Mouse (Mus musculus): ENCODE data around the gene Llcfc1. TPM values are rescaled to one million over a fixed set of nuclear protein-coding genes. Genes with fewer than 3 reads are reported as not detected.

Gene Llcfc1
- not detected in 2 replicates for polyA plus RNA-seq (2016; fragmentation: Nextera tagmentation; extraction: Ambion mirVana)

GRCm38 (mm10) chr6:41684131-41684530 is at the start of gene Llcfc1:
Llcfc1 (plus strand) TSS chr6:41684431.
- ATAC-seq (ENCODE audit: low FRiP score) = no peak
- Histone ChIP-seq H3K4me2 (replicated peaks) (no peak within 1 kb of the TSS), H3K36me3 (no peaks in the 10 kb centered on the region), H3K27me3 (no peaks in the 10 kb centered on the region), H3K27ac (no peak within 1 kb of the TSS), H3K9me3 (replicated peaks) (no peaks in the 10 kb centered on the region), H3K9ac (no peak within 1 kb of the TSS), H3K4me1 (no peaks in the 10 kb centered on the region), H3K4me3 (no peak within 1 kb of the TSS)
- WGBS = 96% methylated on average over 2 of the region's 2 CpGs

DNA sequence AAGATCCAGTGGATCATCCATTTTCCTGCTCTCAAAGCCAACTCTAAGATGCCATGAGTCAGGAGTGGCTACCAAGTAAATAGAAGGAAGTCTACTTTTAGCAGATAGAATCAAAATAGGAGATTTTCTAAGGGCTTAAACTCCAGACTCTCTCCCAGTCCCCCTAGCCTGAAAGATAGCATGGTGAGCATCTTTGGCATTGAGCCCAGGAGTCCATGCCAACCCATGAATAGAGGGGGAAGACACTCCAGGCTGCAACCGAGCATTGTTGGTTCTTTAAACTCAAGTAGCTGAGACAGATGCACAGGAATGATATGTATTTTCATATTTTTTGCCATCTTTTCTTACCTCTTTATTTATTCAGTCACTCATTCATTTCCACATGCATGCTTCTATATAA is 49.0 kb upstream of the Llcfc1 start:
- no peak for ATAC-seq (ENCODE audit: low FRiP score)
- H3K27ac ChIP-seq = no peak overlapping the region
- no peak overlapping the region for H3K9ac ChIP-seq
- H3K4me3 ChIP-seq = no peak overlapping the region
- peaks cover 6% of the 10 kb centered on the region; the same call in 1 of the 2 replicates for H3K4me1 ChIP-seq
- H3K27me3 ChIP-seq = no peaks in the 10 kb centered on the region
- H3K4me2 ChIP-seq (replicated peaks) = no peak overlapping the region
- H3K9me3 ChIP-seq (replicated peaks) = no peaks in the 10 kb centered on the region
- no peaks in the 10 kb centered on the region for H3K36me3 ChIP-seq
- 46% methylated on average over 1 of the region's 1 CpGs for WGBS

DNA sequence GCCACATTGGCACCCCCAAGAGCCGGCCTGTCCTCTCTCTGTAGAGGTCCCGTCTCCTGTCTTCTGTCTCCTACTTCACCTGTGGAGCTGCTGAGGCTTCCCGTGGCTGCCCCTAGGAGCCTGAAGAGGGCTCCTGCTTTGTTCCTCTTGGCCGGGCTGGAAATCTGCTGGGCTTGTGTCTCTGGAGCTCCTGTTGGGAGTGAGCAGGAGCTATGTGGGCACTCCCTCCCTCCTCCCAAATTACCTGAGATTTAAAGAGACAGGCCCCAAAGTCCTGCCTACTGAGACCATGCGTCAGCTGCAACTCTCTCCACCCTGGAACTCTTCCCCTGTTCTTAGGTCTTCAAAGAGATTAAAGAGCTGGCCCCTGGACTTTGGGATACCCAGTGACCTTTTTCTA is 48.1 kb upstream of the Llcfc1 start, which contains the start of gene Trpv6:
Gene Trpv6, minus strand, starts transcription at position 228 of the 400 bp plus-strand sequence.
- no peaks in the 10 kb centered on the region for H3K36me3 ChIP-seq
- 26% methylated on average over 5 of the region's 5 CpGs for WGBS
- no peak within 1 kb of the TSS for H3K4me3 ChIP-seq
- H3K9me3 ChIP-seq (replicated peaks) = no peaks in the 10 kb centered on the region
- peaks cover 6% of the 10 kb centered on the region; the same call in 1 of the 2 replicates for H3K4me1 ChIP-seq
- no peaks in the 10 kb centered on the region for H3K27me3 ChIP-seq
- no peak for ATAC-seq (ENCODE audit: low FRiP score)
- H3K4me2 ChIP-seq (replicated peaks) = no peak within 1 kb of the TSS
- H3K27ac ChIP-seq = no peak within 1 kb of the TSS
- H3K9ac ChIP-seq = no peak within 1 kb of the TSS

GRCm38 (mm10) chr6:41637393-41637792 is 46.8 kb upstream of the Llcfc1 start:
- no peaks in the 10 kb centered on the region for H3K36me3 ChIP-seq
- H3K27me3 ChIP-seq = no peaks in the 10 kb centered on the region
- WGBS = 38% methylated on average over 1 of the region's 1 CpGs
- peaks cover 6% of the 10 kb centered on the region; the same call in 1 of the 2 replicates for H3K4me1 ChIP-seq
- no peak overlapping the region for H3K4me3 ChIP-seq
- no peak overlapping the region for H3K27ac ChIP-seq
- 0 out of 2 replicates have a peak, but pooled peaks have one; percentile 32 for ATAC-seq (ENCODE audit: low FRiP score)
- H3K4me2 ChIP-seq (replicated peaks) = no peak overlapping the region
- H3K9me3 ChIP-seq (replicated peaks) = no peaks in the 10 kb centered on the region
- no peak overlapping the region for H3K9ac ChIP-seq

GRCm38 (mm10) chr6:41637927-41638506 is 46.2 kb upstream of the Llcfc1 start:
- no peak overlapping the region for H3K4me2 ChIP-seq (replicated peaks)
- ATAC-seq (ENCODE audit: low FRiP score) = no peak
- 77% methylated on average over 6 of the region's 6 CpGs for WGBS

GRCm38 (mm10) chr6:41640449-41640848 is 43.8 kb upstream of the Llcfc1 start:
- no peak for ATAC-seq (ENCODE audit: low FRiP score)
- peaks cover 6% of the 10 kb centered on the region; the same call in 1 of the 2 replicates for H3K4me1 ChIP-seq
- no peak overlapping the region for H3K27ac ChIP-seq
- no peaks in the 10 kb centered on the region for H3K9me3 ChIP-seq (replicated peaks)
- H3K4me3 ChIP-seq = no peak overlapping the region
- WGBS = 45% methylated on average over 3 of the region's 3 CpGs
- H3K4me2 ChIP-seq (replicated peaks) = no peak overlapping the region
- H3K9ac ChIP-seq = no peak overlapping the region
- H3K36me3 ChIP-seq = no peaks in the 10 kb centered on the region
- H3K27me3 ChIP-seq = no peaks in the 10 kb centered on the region

More at GRCm38 (mm10) chr6:41637927-41638506, 46.2 kb upstream of the Llcfc1 start:
- Histone ChIP-seq H3K36me3 (no peaks in the 10 kb centered on the region), H3K4me1 (peaks cover 6% of the 10 kb centered on the region; the same call in 1 of the 2 replicates), H3K4me3 (no peak overlapping the region), H3K27me3 (no peaks in the 10 kb centered on the region), H3K27ac (no peak overlapping the region), H3K9me3 (replicated peaks) (no peaks in the 10 kb centered on the region), H3K9ac (no peak overlapping the region)

GRCm38 (mm10) chr6:41641173-41641866 is 42.9 kb upstream of the Llcfc1 start:
- H3K9me3 ChIP-seq (replicated peaks) = no peaks in the 10 kb centered on the region
- no peaks in the 10 kb centered on the region for H3K27me3 ChIP-seq
- WGBS = 84% methylated on average over 6 of the region's 6 CpGs
- H3K27ac ChIP-seq = no peak overlapping the region
- H3K4me1 ChIP-seq = peaks cover 3% of the 10 kb centered on the region; the same call in 1 of the 2 replicates
- no peak overlapping the region for H3K4me2 ChIP-seq (replicated peaks)
- H3K4me3 ChIP-seq = no peak overlapping the region
- H3K36me3 ChIP-seq = no peaks in the 10 kb centered on the region
- ATAC-seq (ENCODE audit: low FRiP score) = no peak
- no peak overlapping the region for H3K9ac ChIP-seq

GRCm38 (mm10) chr6:41642765-41643164 is 41.5 kb upstream of the Llcfc1 start:
- no peak for ATAC-seq (ENCODE audit: low FRiP score)
- Histone ChIP-seq H3K9ac (no peak overlapping the region), H3K4me2 (replicated peaks) (no peak overlapping the region), H3K9me3 (replicated peaks) (no peaks in the 10 kb centered on the region), H3K27me3 (no peaks in the 10 kb centered on the region), H3K36me3 (no peaks in the 10 kb centered on the region), H3K4me3 (no peak overlapping the region), H3K27ac (no peak overlapping the region), H3K4me1 (no peaks in the 10 kb centered on the region)
- WGBS = 92% methylated on average over 4 of the region's 4 CpGs

DNA sequence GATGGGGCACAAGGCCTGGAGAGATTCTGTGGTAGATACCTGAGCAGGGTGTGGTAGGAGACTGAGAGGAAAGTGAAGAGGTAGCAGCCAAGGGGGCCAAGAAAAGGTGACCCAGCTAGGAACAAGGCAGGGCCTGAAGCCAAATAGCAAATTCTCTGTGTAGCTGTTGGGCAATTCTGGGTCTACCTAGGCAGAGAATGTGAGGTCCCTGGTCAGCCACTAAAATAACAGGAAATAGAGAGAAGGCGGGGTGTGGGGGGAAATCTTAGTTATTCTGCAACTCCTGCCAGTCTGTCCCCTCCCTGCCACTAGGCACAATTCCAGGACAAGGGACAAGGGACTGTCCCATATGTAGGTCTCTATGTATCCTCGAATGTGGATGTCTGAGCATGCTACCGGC is 41.0 kb upstream of the Llcfc1 start:
- H3K27ac ChIP-seq = no peak overlapping the region
- whole genome bisulfite sequencing = 86% methylated on average over 3 of the region's 3 CpGs
- no peaks in the 10 kb centered on the region for H3K4me1 ChIP-seq
- H3K4me2 ChIP-seq (replicated peaks) = no peak overlapping the region
- H3K27me3 ChIP-seq = no peaks in the 10 kb centered on the region
- no peak overlapping the region for H3K4me3 ChIP-seq
- H3K36me3 ChIP-seq = no peaks in the 10 kb centered on the region
- no peaks in the 10 kb centered on the region for H3K9me3 ChIP-seq (replicated peaks)
- ATAC-seq (ENCODE audit: low FRiP score) = no peak
- no peak overlapping the region for H3K9ac ChIP-seq

DNA sequence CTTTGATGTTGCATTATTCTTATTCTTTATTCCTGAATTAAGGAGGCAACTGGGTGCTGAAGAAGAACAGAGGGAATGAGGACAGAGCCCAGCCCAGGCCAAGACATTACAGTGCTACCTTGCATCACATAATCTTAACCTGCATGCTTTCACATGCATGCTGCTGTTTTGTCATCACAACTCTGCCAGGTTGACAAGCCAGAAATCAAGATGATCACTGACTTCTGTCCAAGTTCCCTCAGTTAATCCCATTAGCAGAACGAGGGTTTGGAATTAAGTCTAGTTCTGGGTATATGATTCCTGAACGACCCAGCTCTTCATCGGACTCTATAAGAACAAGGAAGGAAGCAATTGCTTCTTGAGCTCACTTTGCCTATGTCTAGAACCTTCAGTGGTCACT is 38.0 kb upstream of the Llcfc1 start:
- Histone ChIP-seq H3K9me3 (replicated peaks) (no peaks in the 10 kb centered on the region), H3K4me1 (no peaks in the 10 kb centered on the region), H3K36me3 (no peaks in the 10 kb centered on the region), H3K27ac (no peak overlapping the region), H3K4me2 (replicated peaks) (no peak overlapping the region), H3K9ac (no peak overlapping the region), H3K4me3 (no peak overlapping the region), H3K27me3 (no peaks in the 10 kb centered on the region)
- ATAC-seq (ENCODE audit: low FRiP score) = no peak
- 86% methylated on average over 3 of the region's 3 CpGs for whole genome bisulfite sequencing

- no peaks in the 10 kb centered on the region for H3K36me3 ChIP-seq
- no peak overlapping the region for H3K4me3 ChIP-seq
- no peak overlapping the region for H3K9ac ChIP-seq
- no peaks in the 10 kb centered on the region for H3K9me3 ChIP-seq (replicated peaks)
- H3K4me2 ChIP-seq (replicated peaks) = no peak overlapping the region
- no peaks in the 10 kb centered on the region for H3K4me1 ChIP-seq
- ATAC-seq (ENCODE audit: low FRiP score) = no peak
- H3K27ac ChIP-seq = no peak overlapping the region
- no peaks in the 10 kb centered on the region for H3K27me3 ChIP-seq
Measured at GRCm38 (mm10) chr6:41646672-41647071, 37.6 kb upstream of the Llcfc1 start.

GRCm38 (mm10) chr6:41653173-41653572 is 31.1 kb upstream of the Llcfc1 start:
- Histone ChIP-seq H3K36me3 (no peaks in the 10 kb centered on the region), H3K9me3 (replicated peaks) (no peaks in the 10 kb centered on the region), H3K4me1 (no peaks in the 10 kb centered on the region), H3K4me2 (replicated peaks) (no peak overlapping the region), H3K27me3 (no peaks in the 10 kb centered on the region), H3K27ac (no peak overlapping the region), H3K9ac (no peak overlapping the region), H3K4me3 (no peak overlapping the region)
- 94% methylated on average over 5 of the region's 5 CpGs for WGBS
- ATAC-seq (ENCODE audit: low FRiP score) = no peak

GRCm38 (mm10) chr6:41654648-41655047 is 29.6 kb upstream of the Llcfc1 start:
- Histone ChIP-seq H3K4me2 (replicated peaks) (no peak overlapping the region), H3K4me3 (no peak overlapping the region), H3K27ac (no peak overlapping the region), H3K4me1 (no peaks in the 10 kb centered on the region), H3K36me3 (no peaks in the 10 kb centered on the region), H3K9ac (no peak overlapping the region), H3K9me3 (replicated peaks) (no peaks in the 10 kb centered on the region), H3K27me3 (no peaks in the 10 kb centered on the region)
- 90% methylated on average over 8 of the region's 8 CpGs for WGBS
- ATAC-seq (ENCODE audit: low FRiP score) = no peak
